In the genomic region with DNA sequence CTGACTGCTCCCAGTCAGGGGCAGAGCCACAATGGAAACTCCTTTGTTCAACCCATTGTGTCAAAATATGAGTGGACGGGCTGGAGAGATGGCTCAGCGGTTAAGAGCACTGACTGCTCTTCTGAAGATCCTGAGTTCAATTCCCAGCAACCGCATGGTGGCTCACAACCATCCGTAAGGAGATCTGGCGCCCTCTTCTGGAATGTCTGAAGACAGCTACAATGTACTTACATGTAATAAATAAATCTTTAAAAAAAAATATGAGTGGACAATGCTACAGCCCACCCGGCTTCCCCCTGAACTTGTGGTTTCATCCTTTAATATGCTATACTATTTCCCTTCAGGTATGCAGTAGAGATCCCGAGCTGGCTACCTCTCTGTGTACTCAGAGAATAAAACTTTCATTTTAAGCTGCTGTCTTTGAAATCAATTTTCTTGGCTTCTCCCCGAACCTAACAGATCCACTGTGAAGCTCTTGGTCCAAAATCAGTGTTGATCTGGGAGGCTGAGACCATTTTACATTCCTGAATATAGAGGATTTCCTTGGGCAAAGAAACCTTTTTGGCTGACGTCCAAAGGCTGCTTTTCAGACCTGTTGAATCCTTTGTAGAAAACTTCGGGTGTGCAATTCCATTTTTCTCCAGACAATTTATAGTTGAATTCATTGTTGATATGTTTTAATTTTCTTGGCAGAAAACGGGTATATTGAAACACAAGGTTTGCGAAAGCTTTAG, we compare ENCODE assay signal across 1 mouse cellular context.
TF ChIP-seq lines count a peak whose summit lies in the region.

No protein-coding gene starts in this region.

TF ChIP-seq in MEL, 35 proteins besides CTCF, POLR2A, EP300 and RAD21:
- TF ChIP-seq ZNF384 (IDR thresholded peaks at IDR 0.05; ENCODE audit: low read depth, low read length) (peak; percentile 52; the same call in 1 of the 2 replicates), MYC (IDR thresholded peaks at IDR 0.05; ENCODE audit: low read depth, low read length) (peak; percentile 72; the same call in 1 of the 2 replicates), TBP (IDR thresholded peaks at IDR 0.05; ENCODE audit: low read depth, low read length) (peak; percentile 46; the same call in 1 of the 2 replicates), USF1 (IDR thresholded peaks at IDR 0.05; ENCODE audit: low read depth, low read length) (no peak)
TF ChIP-seq in MEL: peak in this region for 3.
